Mouse (Mus musculus): ENCODE measurements around the gene Thsd7b. TPM values are rescaled to one million over a fixed set of nuclear protein-coding genes. Genes with fewer than 3 reads are reported as not detected.
"Not testable (repeated sequence)": the region's sequence is repeated elsewhere in the genome, so short reads cannot be mapped to it uniquely, and the experiment has no call there.

The Thsd7b gene
- polyA plus RNA-seq, 1 experiment, result 0.75 TPM

GRCm38 (mm10) chr1:129919385-129919784, 646.3 kb downstream of the Thsd7b start:
- H3K4me1 ChIP-seq (ENCODE audit: control insufficient read depth, insufficient read depth, low read length), result no peaks in the 10 kb centered on the region
- TF ChIP-seq CTCF (IDR thresholded peaks at IDR 0.05; ENCODE audit: control insufficient read depth, insufficient read depth, low read length) (no peak), POLR2A (IDR thresholded peaks at IDR 0.05; ENCODE audit: borderline replicate concordance, control insufficient read depth, low read depth, low read length) (no peak)
- no peak overlapping the region for H3K27ac ChIP-seq (ENCODE audit: control insufficient read depth, insufficient read depth, low read depth, low read length, poor library complexity)
- no peak overlapping the region for H3K4me3 ChIP-seq (replicated peaks; ENCODE audit: control insufficient read depth, low read depth, low read length)
- 32% methylated on average over 1 of the region's 1 CpGs for WGBS

GRCm38 (mm10) chr1:129931003-129931402, 657.9 kb downstream of the Thsd7b start:
- 84% methylated on average over 2 of the region's 2 CpGs for whole genome bisulfite sequencing
- no peak for TF ChIP-seq CTCF (IDR thresholded peaks at IDR 0.05; ENCODE audit: control insufficient read depth, insufficient read depth, low read length)
- TF ChIP-seq POLR2A (IDR thresholded peaks at IDR 0.05; ENCODE audit: borderline replicate concordance, control insufficient read depth, low read depth, low read length), result no peak
- Histone ChIP-seq H3K27ac (ENCODE audit: control insufficient read depth, insufficient read depth, low read depth, low read length, poor library complexity) (no peak overlapping the region), H3K4me1 (ENCODE audit: control insufficient read depth, insufficient read depth, low read length) (no peaks in the 10 kb centered on the region), H3K4me3 (replicated peaks; ENCODE audit: control insufficient read depth, low read depth, low read length) (no peak overlapping the region)

- TF ChIP-seq CTCF (IDR thresholded peaks at IDR 0.05; ENCODE audit: control insufficient read depth, insufficient read depth, low read length) (no peak), POLR2A (IDR thresholded peaks at IDR 0.05; ENCODE audit: borderline replicate concordance, control insufficient read depth, low read depth, low read length) (no peak)
- 71% methylated on average over 9 of the region's 9 CpGs for WGBS
- no peak overlapping the region for H3K4me3 ChIP-seq (replicated peaks; ENCODE audit: control insufficient read depth, low read depth, low read length)
- no peak overlapping the region for H3K27ac ChIP-seq (ENCODE audit: control insufficient read depth, insufficient read depth, low read depth, low read length, poor library complexity)
- no peaks in the 10 kb centered on the region for H3K4me1 ChIP-seq (ENCODE audit: control insufficient read depth, insufficient read depth, low read length)
Measured at GRCm38 (mm10) chr1:129943116-129943515, 670.0 kb downstream of the Thsd7b start.

GRCm38 (mm10) chr1:129947026-129947425, 673.9 kb downstream of the Thsd7b start:
- TF ChIP-seq POLR2A (IDR thresholded peaks at IDR 0.05; ENCODE audit: borderline replicate concordance, control insufficient read depth, low read depth, low read length) (no peak), CTCF (IDR thresholded peaks at IDR 0.05; ENCODE audit: control insufficient read depth, insufficient read depth, low read length) (no peak)
- Histone ChIP-seq H3K4me3 (replicated peaks; ENCODE audit: control insufficient read depth, low read depth, low read length) (no peak overlapping the region), H3K4me1 (ENCODE audit: control insufficient read depth, insufficient read depth, low read length) (no peaks in the 10 kb centered on the region), H3K27ac (ENCODE audit: control insufficient read depth, insufficient read depth, low read depth, low read length, poor library complexity) (no peak overlapping the region)
- 43% methylated on average over 4 of the region's 4 CpGs for WGBS

- H3K4me1 ChIP-seq (ENCODE audit: control insufficient read depth, insufficient read depth, low read length), result no peaks in the 10 kb centered on the region
- 71% methylated on average over 1 of the region's 1 CpGs for WGBS
- H3K4me3 ChIP-seq (replicated peaks; ENCODE audit: control insufficient read depth, low read depth, low read length), result no peak overlapping the region
- TF ChIP-seq CTCF (IDR thresholded peaks at IDR 0.05; ENCODE audit: control insufficient read depth, insufficient read depth, low read length), result no peak
- no peak for TF ChIP-seq POLR2A (IDR thresholded peaks at IDR 0.05; ENCODE audit: borderline replicate concordance, control insufficient read depth, low read depth, low read length)
- no peak overlapping the region for H3K27ac ChIP-seq (ENCODE audit: control insufficient read depth, insufficient read depth, low read depth, low read length, poor library complexity)
Measured at GRCm38 (mm10) chr1:129955478-129955877, 682.4 kb downstream of the Thsd7b start.

GRCm38 (mm10) chr1:129956625-129957024, 683.5 kb downstream of the Thsd7b start:
- 24% methylated on average over 4 of the region's 4 CpGs for WGBS
- no peak for TF ChIP-seq CTCF (IDR thresholded peaks at IDR 0.05; ENCODE audit: control insufficient read depth, insufficient read depth, low read length)
- TF ChIP-seq POLR2A (IDR thresholded peaks at IDR 0.05; ENCODE audit: borderline replicate concordance, control insufficient read depth, low read depth, low read length), result no peak
- Histone ChIP-seq H3K4me3 (replicated peaks; ENCODE audit: control insufficient read depth, low read depth, low read length) (no peak overlapping the region), H3K27ac (ENCODE audit: control insufficient read depth, insufficient read depth, low read depth, low read length, poor library complexity) (no peak overlapping the region), H3K4me1 (ENCODE audit: control insufficient read depth, insufficient read depth, low read length) (no peaks in the 10 kb centered on the region)

- 55% methylated on average over 2 of the region's 2 CpGs for WGBS
- not testable (repeated sequence) for H3K4me1 ChIP-seq (ENCODE audit: control insufficient read depth, insufficient read depth, low read length); H3K27ac ChIP-seq (ENCODE audit: control insufficient read depth, insufficient read depth, low read depth, low read length, poor library complexity); H3K4me3 ChIP-seq (replicated peaks; ENCODE audit: control insufficient read depth, low read depth, low read length)
Measured at GRCm38 (mm10) chr1:129959352-129959751, 686.2 kb downstream of the Thsd7b start.

- Histone ChIP-seq H3K27ac (ENCODE audit: control insufficient read depth, insufficient read depth, low read depth, low read length, poor library complexity) (no peak overlapping the region), H3K4me3 (replicated peaks; ENCODE audit: control insufficient read depth, low read depth, low read length) (no peak overlapping the region), H3K4me1 (ENCODE audit: control insufficient read depth, insufficient read depth, low read length) (no peaks in the 10 kb centered on the region)
- TF ChIP-seq POLR2A (IDR thresholded peaks at IDR 0.05; ENCODE audit: borderline replicate concordance, control insufficient read depth, low read depth, low read length) (no peak), CTCF (IDR thresholded peaks at IDR 0.05; ENCODE audit: control insufficient read depth, insufficient read depth, low read length) (no peak)
- 85% methylated on average over 2 of the region's 2 CpGs for WGBS
Measured at GRCm38 (mm10) chr1:129963166-129963565, 690.1 kb downstream of the Thsd7b start.

GRCm38 (mm10) chr1:129989247-129989646, 716.1 kb downstream of the Thsd7b start:
- not testable (repeated sequence) for H3K27ac ChIP-seq (ENCODE audit: control insufficient read depth, insufficient read depth, low read depth, low read length, poor library complexity); H3K4me1 ChIP-seq (ENCODE audit: control insufficient read depth, insufficient read depth, low read length); H3K4me3 ChIP-seq (replicated peaks; ENCODE audit: control insufficient read depth, low read depth, low read length)

All from bone marrow, adult 2 months (tissue).